Mouse (Mus musculus) olfactory bulb, adult 2 months (tissue): ENCODE measurements around the gene Sh3bp5.

Source experiments
- CTCF ChIP-seq: fragments of 200-500 bp; IDR thresholded peaks from 2 replicates; pipeline ENCODE4 v1.5.1; 2012; ENCODE audit warnings: low read depth, mild to moderate bottlenecking, low read length, moderate library complexity; ENCODE audit not compliant: insufficient read depth
- POLR2A ChIP-seq: fragments of 200-500 bp; IDR thresholded peaks from 2 replicates; pipeline ENCODE4 v1.6.1; 2012; ENCODE audit warnings: mild to moderate bottlenecking, low read depth, low read length, moderate library complexity; ENCODE audit not compliant: insufficient read depth

DNA sequence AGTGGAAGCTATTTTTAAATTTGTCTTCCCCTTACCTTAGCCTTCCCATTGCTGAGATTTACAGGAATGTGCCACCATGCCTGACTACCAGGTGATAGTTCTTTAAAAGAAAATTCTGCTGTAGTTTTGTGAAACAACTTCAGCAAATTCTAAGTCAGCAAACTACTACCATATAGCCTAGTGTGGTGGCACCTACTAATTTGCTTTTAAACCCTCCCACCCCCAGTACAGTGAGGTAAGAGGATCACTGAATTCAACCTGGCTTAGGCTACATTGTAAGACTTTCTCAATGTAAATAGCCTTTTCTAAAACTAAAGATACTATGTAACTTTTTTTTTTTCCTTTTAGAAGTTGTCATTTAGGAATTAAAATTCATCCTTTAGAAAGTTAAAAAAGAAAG lies 97.9 kb downstream of the Sh3bp5 start:
- no peak for TF ChIP-seq POLR2A
- no peak for TF ChIP-seq CTCF
